Mouse (Mus musculus): Measurements from ENCODE around the gene Abhd2. TPM values are rescaled to one million over a fixed set of nuclear protein-coding genes. Genes with fewer than 3 reads are reported as not detected.

Gene Abhd2
- total RNA-seq (2021), result 10 to 100 TPM; 69.6 to 70.8 TPM
- long read RNA-seq, experiment 1, full-length matches to known transcripts, result 1 of 3 reads
- long read RNA-seq, experiment 1, partial matches to known transcripts, result 2 of 3 reads
- long read RNA-seq, experiment 1, other reads (novel, unspliced or antisense), result 0 of 3 reads
- long read RNA-seq, experiment 2, full-length matches to known transcripts, result 2 of 6 reads
- long read RNA-seq, experiment 2, partial matches to known transcripts, result 1 of 6 reads
- long read RNA-seq, experiment 2, other reads (novel, unspliced or antisense), result 3 of 6 reads

- TF ChIP-seq CTCF (conservative IDR thresholded peaks at IDR 0.05), result 0 out of 2 replicates have a peak, but pooled peaks have one; percentile 2
- peak within 1 kb of the TSS; percentile 85 for H3K4me3 ChIP-seq
- peak; percentile 100 for DNase-seq (ENCODE audit: low spot score in 2 of 2)
- peak within 1 kb of the TSS; percentile 94 for H3K27ac ChIP-seq
These were observed at the start of gene Abhd2 for GRCm38 (mm10) chr7:79272789-79273718. Gene Abhd2, plus strand, starts transcription at chr7:79273199.

- DNase-seq (ENCODE audit: low spot score in 2 of 2), result no peak
- H3K4me3 ChIP-seq, result no peak overlapping the region
- H3K27ac ChIP-seq, result no peak overlapping the region
- TF ChIP-seq CTCF (conservative IDR thresholded peaks at IDR 0.05), result no peak
These were observed 47.5 kb upstream of the Abhd2 start for GRCm38 (mm10) chr7:79225477-79225876.

GRCm38 (mm10) chr7:79226172-79226571, 46.8 kb upstream of the Abhd2 start:
- TF ChIP-seq CTCF (conservative IDR thresholded peaks at IDR 0.05), result no peak
- Histone ChIP-seq H3K4me3 (no peak overlapping the region), H3K27ac (no peak overlapping the region)
- no peak for DNase-seq (ENCODE audit: low spot score in 2 of 2)

GRCm38 (mm10) chr7:79226834-79227486, 46.0 kb upstream of the Abhd2 start:
- H3K4me3 ChIP-seq, result no peak overlapping the region
- no peak overlapping the region for H3K27ac ChIP-seq
- TF ChIP-seq CTCF (conservative IDR thresholded peaks at IDR 0.05), result no peak
- DNase-seq (ENCODE audit: low spot score in 2 of 2), result no peak

GRCm38 (mm10) chr7:79228471-79228870, 44.5 kb upstream of the Abhd2 start:
- peak; percentile 67 to 89 for DNase-seq (ENCODE audit: low spot score in 2 of 2)
- peak overlapping the region; percentile 40; the same call in 1 of the 2 replicates for H3K27ac ChIP-seq
- H3K4me3 ChIP-seq, result peak overlapping the region; percentile 28; the same call in 1 of the 2 replicates
- peak; percentile 99 for TF ChIP-seq CTCF (conservative IDR thresholded peaks at IDR 0.05)

GRCm38 (mm10) chr7:79231577-79231976, 41.4 kb upstream of the Abhd2 start:
- H3K27ac ChIP-seq, result no peak overlapping the region
- H3K4me3 ChIP-seq, result no peak overlapping the region
- no peak for DNase-seq (ENCODE audit: low spot score in 2 of 2)
- no peak for TF ChIP-seq CTCF (conservative IDR thresholded peaks at IDR 0.05)

GRCm38 (mm10) chr7:79232048-79232447, 41.0 kb upstream of the Abhd2 start:
- Histone ChIP-seq H3K27ac (no peak overlapping the region), H3K4me3 (no peak overlapping the region)
- DNase-seq (ENCODE audit: low spot score in 2 of 2), result no peak
- TF ChIP-seq CTCF (conservative IDR thresholded peaks at IDR 0.05), result no peak

GRCm38 (mm10) chr7:79238741-79239140, 34.3 kb upstream of the Abhd2 start:
- H3K4me3 ChIP-seq, result no peak overlapping the region
- H3K27ac ChIP-seq, result no peak overlapping the region
- TF ChIP-seq CTCF (conservative IDR thresholded peaks at IDR 0.05), result peak; percentile 89
- no peak for DNase-seq (ENCODE audit: low spot score in 2 of 2)

GRCm38 (mm10) chr7:79241931-79242625, 30.9 kb upstream of the Abhd2 start:
- no peak for TF ChIP-seq CTCF (conservative IDR thresholded peaks at IDR 0.05)
- DNase-seq (ENCODE audit: low spot score in 2 of 2), result no peak
- Histone ChIP-seq H3K4me3 (no peak overlapping the region), H3K27ac (no peak overlapping the region)

- no peak for TF ChIP-seq CTCF (conservative IDR thresholded peaks at IDR 0.05)
- H3K4me3 ChIP-seq, result no peak overlapping the region
These were observed 29.8 kb upstream of the Abhd2 start for GRCm38 (mm10) chr7:79243236-79243635.

GRCm38 (mm10) chr7:79246039-79246670, 26.8 kb upstream of the Abhd2 start:
- DNase-seq (ENCODE audit: low spot score in 2 of 2), result peak; percentile 52 to 83
- peak; percentile 96 for TF ChIP-seq CTCF (conservative IDR thresholded peaks at IDR 0.05)
- Histone ChIP-seq H3K27ac (no peak overlapping the region), H3K4me3 (no peak overlapping the region; the same call in 1 of the 2 replicates)

More at GRCm38 (mm10) chr7:79243236-79243635, 29.8 kb upstream of the Abhd2 start:
- no peak for DNase-seq (ENCODE audit: low spot score in 2 of 2)
- H3K27ac ChIP-seq, result no peak overlapping the region

- no peak for DNase-seq (ENCODE audit: low spot score in 2 of 2)
- H3K4me3 ChIP-seq, result no peak overlapping the region
- TF ChIP-seq CTCF (conservative IDR thresholded peaks at IDR 0.05), result no peak
These were observed 25.6 kb upstream of the Abhd2 start for GRCm38 (mm10) chr7:79247408-79247807.

More at GRCm38 (mm10) chr7:79247408-79247807, 25.6 kb upstream of the Abhd2 start:
- peak overlapping the region; percentile 23; the same call in 1 of the 2 replicates for H3K27ac ChIP-seq

Measured in layer of hippocampus, adult 2 months (tissue).